Mouse (Mus musculus): ENCODE measurements around the gene Lmod2. TPM values are rescaled to one million over a fixed set of nuclear protein-coding genes. Genes with fewer than 3 reads are reported as not detected.
A peak's percentile ranks its signal among the peaks of the same experiment; 100 is the strongest.

Gene Lmod2
- polyA plus RNA-seq, 1 experiment from 2014 or later: not detected

DNA sequence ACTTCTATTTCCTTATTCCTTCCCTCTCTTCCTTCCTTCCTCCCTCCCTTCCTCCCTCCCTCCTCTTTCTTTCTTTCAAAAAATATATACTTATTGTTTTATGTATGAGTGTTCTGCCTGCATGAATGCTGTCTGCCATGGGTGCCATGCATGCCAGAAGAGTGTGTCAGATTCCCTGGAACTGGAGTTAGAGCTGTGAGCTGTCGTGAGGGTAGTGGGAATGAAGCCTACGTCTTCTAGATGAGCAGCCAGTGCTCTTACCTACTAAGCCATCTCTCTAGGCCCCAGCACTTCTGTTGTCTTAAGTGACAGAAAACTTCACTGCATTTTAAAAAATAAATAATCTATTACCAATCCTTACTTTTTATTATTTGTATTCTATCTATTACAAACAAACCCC is 23.4 kb downstream of the Lmod2 start:
- Histone ChIP-seq H3K36me3 (peaks cover 36% of the 10 kb centered on the region), H3K4me2 (replicated peaks) (no peak overlapping the region), H3K4me1 (no peaks in the 10 kb centered on the region), H3K27me3 (no peaks in the 10 kb centered on the region), H3K4me3 (no peak overlapping the region), H3K9ac (no peak overlapping the region), H3K27ac (no peak overlapping the region), H3K9me3 (replicated peaks) (no peaks in the 10 kb centered on the region)
- WGBS: 92% methylated on average over 2 of the region's 2 CpGs
- ATAC-seq (ENCODE audit: low FRiP score): no peak

DNA sequence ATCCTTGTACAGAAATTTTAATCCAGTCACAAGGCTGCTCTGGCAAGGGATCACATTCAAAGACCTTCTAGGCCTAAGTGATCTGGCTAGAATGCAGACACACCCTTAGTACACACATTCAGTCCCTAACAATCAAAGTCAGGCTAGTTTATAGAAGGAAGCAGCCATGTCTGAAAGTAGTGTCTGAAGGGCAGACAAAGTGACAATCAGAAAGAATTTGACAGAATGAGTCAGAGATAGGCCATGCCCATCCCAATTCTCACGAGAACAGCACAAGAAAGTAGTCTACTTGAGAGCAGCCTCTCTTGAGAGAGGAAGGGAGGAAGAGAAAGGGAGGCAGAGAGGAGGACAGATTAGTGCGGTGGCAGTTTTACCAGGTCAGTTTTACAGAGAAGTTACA is 24.5 kb downstream of the Lmod2 start:
- ATAC-seq (ENCODE audit: low FRiP score): no peak
- H3K4me3 ChIP-seq: no peak overlapping the region
- H3K9ac ChIP-seq: no peak overlapping the region
- no peaks in the 10 kb centered on the region for H3K9me3 ChIP-seq (replicated peaks)
- H3K36me3 ChIP-seq: peaks cover 35% of the 10 kb centered on the region
- 89% methylated on average over 2 of the region's 2 CpGs for WGBS
- no peak overlapping the region for H3K27ac ChIP-seq
- H3K27me3 ChIP-seq: no peaks in the 10 kb centered on the region
- H3K4me1 ChIP-seq: no peaks in the 10 kb centered on the region
- H3K4me2 ChIP-seq (replicated peaks): no peak overlapping the region

- Histone ChIP-seq H3K4me3 (no peak overlapping the region), H3K9ac (no peak overlapping the region), H3K4me2 (replicated peaks) (no peak overlapping the region), H3K27me3 (no peaks in the 10 kb centered on the region), H3K4me1 (no peaks in the 10 kb centered on the region), H3K9me3 (replicated peaks) (no peaks in the 10 kb centered on the region), H3K36me3 (0 out of 2 replicates have a peak, but pooled peaks cover 12% of the 10 kb centered on the region), H3K27ac (no peak overlapping the region)
- peak; percentile 35; the same call in 1 of the 2 replicates for ATAC-seq (ENCODE audit: low FRiP score)
- 65% methylated on average over 5 of the region's 5 CpGs for WGBS
These were observed 30.0 kb downstream of the Lmod2 start for GRCm38 (mm10) chr6:24627586-24628030.

GRCm38 (mm10) chr6:24628499-24628898 is 30.9 kb downstream of the Lmod2 start:
- Histone ChIP-seq H3K4me1 (no peaks in the 10 kb centered on the region), H3K4me2 (replicated peaks) (no peak overlapping the region), H3K36me3 (peaks cover 17% of the 10 kb centered on the region), H3K4me3 (no peak overlapping the region), H3K9me3 (replicated peaks) (no peaks in the 10 kb centered on the region), H3K27me3 (no peaks in the 10 kb centered on the region), H3K9ac (no peak overlapping the region), H3K27ac (no peak overlapping the region)
- WGBS: 88% methylated on average over 1 of the region's 1 CpGs
- no peak for ATAC-seq (ENCODE audit: low FRiP score)

GRCm38 (mm10) chr6:24632061-24632460 is 34.5 kb downstream of the Lmod2 start:
- no peak; the same call in 1 of the 2 replicates for ATAC-seq (ENCODE audit: low FRiP score)
- H3K9me3 ChIP-seq (replicated peaks): no peaks in the 10 kb centered on the region
- H3K4me2 ChIP-seq (replicated peaks): no peak overlapping the region

DNA sequence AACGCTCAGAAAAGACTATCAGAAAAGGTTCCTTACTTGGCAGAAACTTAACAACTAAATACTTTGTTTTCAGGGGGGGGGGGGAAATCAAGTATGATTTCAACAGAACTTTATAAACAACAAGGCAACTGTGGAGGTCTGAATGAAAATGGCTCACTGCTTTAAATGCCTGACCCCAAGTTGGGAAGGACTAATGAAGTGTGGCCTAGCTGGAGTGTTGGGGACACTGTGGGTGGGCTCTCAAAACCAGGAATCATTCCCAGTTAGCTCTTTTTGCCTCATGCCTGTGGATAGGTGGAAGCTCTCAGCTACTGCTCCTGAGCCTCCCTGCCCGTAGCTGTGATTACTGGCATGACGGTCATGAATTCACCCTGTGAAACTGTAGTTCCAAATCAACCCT is 36.5 kb downstream of the Lmod2 start:
- H3K4me1 ChIP-seq: no peaks in the 10 kb centered on the region
- 91% methylated on average over 3 of the region's 3 CpGs for WGBS
- no peak overlapping the region for H3K4me2 ChIP-seq (replicated peaks)
- no peak for ATAC-seq (ENCODE audit: low FRiP score)
- peaks cover 12% of the 10 kb centered on the region for H3K36me3 ChIP-seq
- H3K9ac ChIP-seq: no peak overlapping the region
- H3K27ac ChIP-seq: no peak overlapping the region
- no peak overlapping the region for H3K4me3 ChIP-seq
- no peaks in the 10 kb centered on the region for H3K9me3 ChIP-seq (replicated peaks)
- no peaks in the 10 kb centered on the region for H3K27me3 ChIP-seq

More at GRCm38 (mm10) chr6:24632061-24632460, 34.5 kb downstream of the Lmod2 start:
- Histone ChIP-seq H3K36me3 (peaks cover 12% of the 10 kb centered on the region), H3K9ac (no peak overlapping the region), H3K4me1 (no peaks in the 10 kb centered on the region), H3K27ac (no peak overlapping the region), H3K27me3 (no peaks in the 10 kb centered on the region), H3K4me3 (no peak overlapping the region)
- 89% methylated on average over 4 of the region's 4 CpGs for WGBS

- Histone ChIP-seq H3K27me3 (no peaks in the 10 kb centered on the region), H3K9ac (no peak overlapping the region), H3K4me2 (replicated peaks) (no peak overlapping the region), H3K36me3 (peaks cover 12% of the 10 kb centered on the region), H3K4me3 (no peak overlapping the region), H3K4me1 (no peaks in the 10 kb centered on the region), H3K9me3 (replicated peaks) (no peaks in the 10 kb centered on the region), H3K27ac (no peak overlapping the region)
- ATAC-seq (ENCODE audit: low FRiP score): no peak
- WGBS: 91% methylated on average over 2 of the region's 2 CpGs
These were observed 38.3 kb downstream of the Lmod2 start for GRCm38 (mm10) chr6:24635814-24636213.

DNA sequence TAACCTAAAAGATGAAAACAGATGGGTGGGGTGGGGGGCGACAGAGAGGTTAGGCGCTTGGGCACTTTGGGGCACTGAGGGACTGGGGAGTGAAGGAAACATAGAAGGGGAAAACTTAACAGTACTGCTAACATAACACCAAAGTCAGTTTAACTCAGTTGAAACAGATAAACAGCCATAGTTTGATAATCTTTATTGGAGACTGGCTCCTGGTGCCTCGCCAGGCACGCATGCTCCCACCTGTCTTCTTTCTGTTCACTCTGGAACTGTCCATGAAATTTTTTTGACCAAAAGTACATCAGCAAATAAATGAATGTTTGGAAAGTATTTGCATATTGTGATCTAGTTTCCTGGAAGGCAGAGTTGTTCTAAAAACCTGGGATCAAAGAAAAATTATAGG is 43.7 kb downstream of the Lmod2 start:
- 95% methylated on average over 4 of the region's 4 CpGs for WGBS
- Histone ChIP-seq H3K4me3 (no peak overlapping the region), H3K9ac (no peak overlapping the region), H3K36me3 (no peaks in the 10 kb centered on the region), H3K4me2 (replicated peaks) (no peak overlapping the region), H3K4me1 (no peaks in the 10 kb centered on the region), H3K9me3 (replicated peaks) (no peaks in the 10 kb centered on the region), H3K27ac (no peak overlapping the region), H3K27me3 (no peaks in the 10 kb centered on the region)
- no peak for ATAC-seq (ENCODE audit: low FRiP score)

- no peaks in the 10 kb centered on the region for H3K9me3 ChIP-seq (replicated peaks)
- H3K27ac ChIP-seq: no peak overlapping the region
- no peak overlapping the region for H3K9ac ChIP-seq
- H3K4me3 ChIP-seq: no peak overlapping the region
- H3K4me2 ChIP-seq (replicated peaks): no peak overlapping the region
- H3K27me3 ChIP-seq: no peaks in the 10 kb centered on the region
- no peak for ATAC-seq (ENCODE audit: low FRiP score)
- H3K4me1 ChIP-seq: no peaks in the 10 kb centered on the region
- 96% methylated on average over 2 of the region's 2 CpGs for WGBS
- no peaks in the 10 kb centered on the region for H3K36me3 ChIP-seq
These were observed 44.6 kb downstream of the Lmod2 start for GRCm38 (mm10) chr6:24642161-24642560.

DNA sequence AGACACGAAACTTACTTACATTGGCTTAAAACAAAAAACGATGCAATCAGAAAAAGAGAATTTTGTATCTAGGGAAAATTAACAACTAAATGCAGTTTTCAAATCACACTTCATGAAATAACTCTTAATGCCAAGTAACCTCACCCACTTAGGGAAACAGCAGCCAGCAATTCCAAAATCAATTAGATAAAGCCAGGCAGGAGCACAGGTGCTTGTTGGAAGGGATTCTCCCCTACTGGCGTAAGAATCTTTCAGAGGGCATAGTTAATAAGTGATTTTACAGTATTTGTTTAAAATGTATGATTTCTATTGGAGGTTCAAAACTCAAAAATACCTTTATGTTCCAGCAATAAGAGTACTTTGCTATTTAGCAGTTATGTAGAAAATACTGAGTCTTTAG is 45.4 kb downstream of the Lmod2 start:
- Histone ChIP-seq H3K4me1 (no peaks in the 10 kb centered on the region), H3K27me3 (no peaks in the 10 kb centered on the region), H3K36me3 (no peaks in the 10 kb centered on the region), H3K9me3 (replicated peaks) (no peaks in the 10 kb centered on the region), H3K4me2 (replicated peaks) (no peak overlapping the region), H3K9ac (no peak overlapping the region), H3K4me3 (no peak overlapping the region), H3K27ac (no peak overlapping the region)
- no peak for ATAC-seq (ENCODE audit: low FRiP score)
- 95% methylated on average over 3 of the region's 3 CpGs for whole genome bisulfite sequencing

GRCm38 (mm10) chr6:24645346-24646053 is 47.9 kb downstream of the Lmod2 start:
- Histone ChIP-seq H3K4me1 (no peaks in the 10 kb centered on the region), H3K9me3 (replicated peaks) (no peaks in the 10 kb centered on the region), H3K9ac (no peak overlapping the region), H3K27me3 (no peaks in the 10 kb centered on the region), H3K27ac (no peak overlapping the region), H3K36me3 (no peaks in the 10 kb centered on the region), H3K4me2 (replicated peaks) (no peak overlapping the region), H3K4me3 (no peak overlapping the region)
- 95% methylated on average over 6 of the region's 6 CpGs for WGBS
- no peak for ATAC-seq (ENCODE audit: low FRiP score)

- 91% methylated on average over 4 of the region's 4 CpGs for WGBS
- no peak overlapping the region for H3K9ac ChIP-seq
These were observed 49.6 kb downstream of the Lmod2 start for GRCm38 (mm10) chr6:24647103-24647691.

GRCm38 (mm10) chr6:24648403-24648802 is 50.8 kb downstream of the Lmod2 start:
- H3K27me3 ChIP-seq: no peaks in the 10 kb centered on the region
- no peaks in the 10 kb centered on the region for H3K9me3 ChIP-seq (replicated peaks)
- no peak overlapping the region for H3K27ac ChIP-seq
- WGBS: 96% methylated on average over 4 of the region's 4 CpGs
- no peaks in the 10 kb centered on the region for H3K4me1 ChIP-seq
- H3K4me2 ChIP-seq (replicated peaks): no peak overlapping the region
- H3K9ac ChIP-seq: no peak overlapping the region
- no peak overlapping the region for H3K4me3 ChIP-seq
- ATAC-seq (ENCODE audit: low FRiP score): no peak
- no peaks in the 10 kb centered on the region for H3K36me3 ChIP-seq

More at GRCm38 (mm10) chr6:24647103-24647691, 49.6 kb downstream of the Lmod2 start:
- Histone ChIP-seq H3K4me3 (no peak overlapping the region), H3K9me3 (replicated peaks) (no peaks in the 10 kb centered on the region), H3K36me3 (no peaks in the 10 kb centered on the region), H3K4me2 (replicated peaks) (no peak overlapping the region), H3K4me1 (no peaks in the 10 kb centered on the region), H3K27ac (no peak overlapping the region), H3K27me3 (no peaks in the 10 kb centered on the region)
- no peak for ATAC-seq (ENCODE audit: low FRiP score)

Data from hindbrain, embryonic 12.5 days (tissue).